Mouse (Mus musculus): ENCODE measurements at regions not wholly inside any gene's neighbourhood (a gene's known extent, or its start where the extent isn't known, plus 50 kb on each side); places are given as distances from the start of the nearest gene placed in this dataset.

- Histone ChIP-seq H3K9me3 (replicated peaks) (no peaks in the 10 kb centered on the region), H3K4me1 (replicated peaks) (no peaks in the 10 kb centered on the region), H3K36me3 (no peaks in the 10 kb centered on the region), H3K27me3 (no peaks in the 10 kb centered on the region), H3K27ac (no peak overlapping the region), H3K4me3 (no peak overlapping the region), H3K9ac (no peak overlapping the region), H3K4me2 (no peak overlapping the region)
- ATAC-seq (replicated peaks; ENCODE audit: insufficient number of reproducible peaks, insufficient read depth, low FRiP score, low read depth): no peak
- WGBS: 75% methylated on average over 6 of the region's 6 CpGs
Measured at GRCm38 (mm10) chr14:17414246-17414888, 245.7 kb upstream of the Thrb start.

- no peak overlapping the region for H3K27ac ChIP-seq
- H3K9ac ChIP-seq: no peak overlapping the region
- no peaks in the 10 kb centered on the region for H3K4me1 ChIP-seq (replicated peaks)
- 84% methylated on average over 1 of the region's 1 CpGs for WGBS
- H3K27me3 ChIP-seq: no peaks in the 10 kb centered on the region
- H3K9me3 ChIP-seq (replicated peaks): no peaks in the 10 kb centered on the region
- H3K36me3 ChIP-seq: no peaks in the 10 kb centered on the region
- H3K4me3 ChIP-seq: no peak overlapping the region
- no peak overlapping the region for H3K4me2 ChIP-seq
- no peak for ATAC-seq (replicated peaks; ENCODE audit: insufficient number of reproducible peaks, insufficient read depth, low FRiP score, low read depth)
Measured at GRCm38 (mm10) chr14:17427751-17428150, 232.3 kb upstream of the Thrb start.

GRCm38 (mm10) chr14:17429157-17429556 lies 230.9 kb upstream of the Thrb start:
- Histone ChIP-seq H3K4me2 (no peak overlapping the region), H3K36me3 (no peaks in the 10 kb centered on the region), H3K4me1 (replicated peaks) (no peaks in the 10 kb centered on the region), H3K27me3 (no peaks in the 10 kb centered on the region), H3K9me3 (replicated peaks) (no peaks in the 10 kb centered on the region), H3K4me3 (no peak overlapping the region), H3K9ac (no peak overlapping the region), H3K27ac (no peak overlapping the region)
- ATAC-seq (replicated peaks; ENCODE audit: insufficient number of reproducible peaks, insufficient read depth, low FRiP score, low read depth): no peak
- 78% methylated on average over 3 of the region's 3 CpGs for WGBS

GRCm38 (mm10) chr14:17433346-17433745 lies 226.7 kb upstream of the Thrb start:
- H3K9me3 ChIP-seq (replicated peaks): no peaks in the 10 kb centered on the region
- ATAC-seq (replicated peaks; ENCODE audit: insufficient number of reproducible peaks, insufficient read depth, low FRiP score, low read depth): no peak

GRCm38 (mm10) chr14:17457946-17458345 lies 202.1 kb upstream of the Thrb start:
- Histone ChIP-seq H3K9me3 (replicated peaks) (no peaks in the 10 kb centered on the region), H3K27ac (no peak overlapping the region), H3K4me3 (no peak overlapping the region), H3K27me3 (no peaks in the 10 kb centered on the region), H3K36me3 (no peaks in the 10 kb centered on the region), H3K4me2 (no peak overlapping the region), H3K4me1 (replicated peaks) (no peaks in the 10 kb centered on the region), H3K9ac (no peak overlapping the region)
- 43% methylated on average over 2 of the region's 2 CpGs for WGBS
- no peak for ATAC-seq (replicated peaks; ENCODE audit: insufficient number of reproducible peaks, insufficient read depth, low FRiP score, low read depth)

More at GRCm38 (mm10) chr14:17433346-17433745, 226.7 kb upstream of the Thrb start:
- no peak overlapping the region for H3K9ac ChIP-seq
- no peak overlapping the region for H3K4me3 ChIP-seq
- H3K27ac ChIP-seq: no peak overlapping the region
- H3K27me3 ChIP-seq: no peaks in the 10 kb centered on the region
- no peak overlapping the region for H3K4me2 ChIP-seq
- WGBS: 73% methylated on average over 1 of the region's 1 CpGs
- no peaks in the 10 kb centered on the region for H3K36me3 ChIP-seq
- H3K4me1 ChIP-seq (replicated peaks): no peaks in the 10 kb centered on the region

GRCm38 (mm10) chr14:17478963-17479362 lies 181.1 kb upstream of the Thrb start:
- no peak for ATAC-seq (replicated peaks; ENCODE audit: insufficient number of reproducible peaks, insufficient read depth, low FRiP score, low read depth)
- H3K27me3 ChIP-seq: no peaks in the 10 kb centered on the region
- H3K9ac ChIP-seq: no peak overlapping the region
- H3K4me2 ChIP-seq: no peak overlapping the region
- no peak overlapping the region for H3K4me3 ChIP-seq
- no peaks in the 10 kb centered on the region for H3K36me3 ChIP-seq
- H3K27ac ChIP-seq: no peak overlapping the region
- no peaks in the 10 kb centered on the region for H3K4me1 ChIP-seq (replicated peaks)
- H3K9me3 ChIP-seq (replicated peaks): no peaks in the 10 kb centered on the region
- 78% methylated on average over 1 of the region's 1 CpGs for WGBS

- Histone ChIP-seq H3K4me3 (no peak overlapping the region), H3K4me2 (no peak overlapping the region), H3K27me3 (no peaks in the 10 kb centered on the region), H3K9me3 (replicated peaks) (no peaks in the 10 kb centered on the region), H3K27ac (no peak overlapping the region), H3K4me1 (replicated peaks) (no peaks in the 10 kb centered on the region), H3K9ac (no peak overlapping the region), H3K36me3 (no peaks in the 10 kb centered on the region)
- no peak for ATAC-seq (replicated peaks; ENCODE audit: insufficient number of reproducible peaks, insufficient read depth, low FRiP score, low read depth)
Measured at GRCm38 (mm10) chr14:17484866-17485265, 175.2 kb upstream of the Thrb start.

- 32% methylated on average over 1 of the region's 1 CpGs for WGBS
- no peaks in the 10 kb centered on the region for H3K36me3 ChIP-seq
Measured at GRCm38 (mm10) chr14:17513756-17514155, 146.3 kb upstream of the Thrb start.

GRCm38 (mm10) chr14:17522696-17523095 lies 137.4 kb upstream of the Thrb start:
- no peaks in the 10 kb centered on the region for H3K27me3 ChIP-seq
- no peaks in the 10 kb centered on the region for H3K36me3 ChIP-seq
- 72% methylated on average over 3 of the region's 3 CpGs for WGBS
- H3K4me3 ChIP-seq: no peak overlapping the region
- no peak for ATAC-seq (replicated peaks; ENCODE audit: insufficient number of reproducible peaks, insufficient read depth, low FRiP score, low read depth)
- H3K9me3 ChIP-seq (replicated peaks): no peaks in the 10 kb centered on the region
- H3K4me1 ChIP-seq (replicated peaks): no peaks in the 10 kb centered on the region
- no peak overlapping the region for H3K9ac ChIP-seq
- H3K27ac ChIP-seq: no peak overlapping the region
- no peak overlapping the region for H3K4me2 ChIP-seq

More at GRCm38 (mm10) chr14:17513756-17514155, 146.3 kb upstream of the Thrb start:
- no peak overlapping the region for H3K27ac ChIP-seq
- H3K27me3 ChIP-seq: no peaks in the 10 kb centered on the region
- H3K4me3 ChIP-seq: no peak overlapping the region
- no peak overlapping the region for H3K4me2 ChIP-seq
- no peak for ATAC-seq (replicated peaks; ENCODE audit: insufficient number of reproducible peaks, insufficient read depth, low FRiP score, low read depth)
- no peaks in the 10 kb centered on the region for H3K4me1 ChIP-seq (replicated peaks)
- H3K9me3 ChIP-seq (replicated peaks): no peaks in the 10 kb centered on the region
- no peak overlapping the region for H3K9ac ChIP-seq

- Histone ChIP-seq H3K36me3 (no peaks in the 10 kb centered on the region), H3K9ac (no peak overlapping the region), H3K4me3 (no peak overlapping the region), H3K4me1 (replicated peaks) (no peaks in the 10 kb centered on the region), H3K27ac (no peak overlapping the region), H3K27me3 (no peaks in the 10 kb centered on the region), H3K9me3 (replicated peaks) (no peaks in the 10 kb centered on the region), H3K4me2 (no peak overlapping the region)
- no peak for ATAC-seq (replicated peaks; ENCODE audit: insufficient number of reproducible peaks, insufficient read depth, low FRiP score, low read depth)
- WGBS: 71% methylated on average over 4 of the region's 4 CpGs
Measured at GRCm38 (mm10) chr14:17523916-17524315, 136.1 kb upstream of the Thrb start.

GRCm38 (mm10) chr14:17539322-17539721 lies 120.7 kb upstream of the Thrb start:
- ATAC-seq (replicated peaks; ENCODE audit: insufficient number of reproducible peaks, insufficient read depth, low FRiP score, low read depth): no peak
- Histone ChIP-seq H3K9ac (no peak overlapping the region), H3K4me3 (no peak overlapping the region), H3K4me2 (no peak overlapping the region), H3K27ac (no peak overlapping the region), H3K27me3 (no peaks in the 10 kb centered on the region), H3K4me1 (replicated peaks) (no peaks in the 10 kb centered on the region), H3K36me3 (no peaks in the 10 kb centered on the region), H3K9me3 (replicated peaks) (no peaks in the 10 kb centered on the region)
- 68% methylated on average over 1 of the region's 1 CpGs for WGBS

GRCm38 (mm10) chr14:17556458-17556857 lies 103.6 kb upstream of the Thrb start:
- Histone ChIP-seq H3K27ac (no peak overlapping the region), H3K4me2 (no peak overlapping the region), H3K4me3 (no peak overlapping the region), H3K36me3 (no peaks in the 10 kb centered on the region), H3K9me3 (replicated peaks) (no peaks in the 10 kb centered on the region), H3K27me3 (no peaks in the 10 kb centered on the region), H3K9ac (no peak overlapping the region), H3K4me1 (replicated peaks) (no peaks in the 10 kb centered on the region)
- 74% methylated on average over 1 of the region's 1 CpGs for WGBS
- no peak for ATAC-seq (replicated peaks; ENCODE audit: insufficient number of reproducible peaks, insufficient read depth, low FRiP score, low read depth)
